Mouse (Mus musculus): ENCODE results near the gene Glp1r. TPM values are rescaled to one million over a fixed set of nuclear protein-coding genes. Genes with fewer than 3 reads are reported as not detected.

The Glp1r gene
- 0.97 and 1.2 TPM in 2 replicates for polyA plus RNA-seq (2012; rRNA removed)

DNA sequence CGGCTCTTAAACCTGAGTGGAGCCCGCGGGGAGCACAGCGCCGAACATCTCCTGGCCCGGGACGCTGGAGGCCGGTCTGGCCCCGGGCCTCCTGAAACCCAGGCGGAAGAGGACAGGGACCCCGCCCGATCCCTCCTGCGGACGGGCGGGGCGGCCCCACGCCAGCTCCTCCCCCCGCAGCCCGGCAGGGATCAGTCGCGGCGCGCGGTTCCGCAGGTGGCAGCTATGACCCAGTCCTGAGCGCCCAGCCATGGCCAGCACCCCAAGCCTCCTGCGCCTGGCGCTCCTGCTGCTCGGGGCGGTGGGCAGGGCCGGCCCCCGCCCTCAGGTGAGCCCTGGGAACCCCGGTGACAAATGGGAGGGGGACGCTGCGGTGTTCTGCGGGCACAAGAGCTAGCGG is at the start of gene Glp1r:
Gene Glp1r, plus strand, starts transcription at position 191 of the 400 bp plus-strand sequence.
- H3K27me3 ChIP-seq (ENCODE audit: control insufficient read depth, insufficient read depth, low read length): peaks cover 6% of the 10 kb centered on the region; the same call in 1 of the 2 replicates
- no peak within 1 kb of the TSS for H3K27ac ChIP-seq (ENCODE audit: insufficient read depth, low read length)
- TF ChIP-seq CTCF (IDR thresholded peaks at IDR 0.05; ENCODE audit: borderline replicate concordance, insufficient read depth, low read depth, low read length): no peak
- TF ChIP-seq POLR2A (IDR thresholded peaks at IDR 0.05; ENCODE audit: borderline replicate concordance, insufficient read depth, low read length): no peak
- 2% methylated on average over 37 of the region's 37 CpGs for WGBS
- DNase-seq: no peak
- no peak within 1 kb of the TSS for H3K4me3 ChIP-seq (replicated peaks; ENCODE audit: insufficient read depth, low read depth, low read length)
- peaks cover 4% of the 10 kb centered on the region; the same call in 1 of the 2 replicates for H3K4me1 ChIP-seq (ENCODE audit: control insufficient read depth, insufficient read depth, low read length)

DNA sequence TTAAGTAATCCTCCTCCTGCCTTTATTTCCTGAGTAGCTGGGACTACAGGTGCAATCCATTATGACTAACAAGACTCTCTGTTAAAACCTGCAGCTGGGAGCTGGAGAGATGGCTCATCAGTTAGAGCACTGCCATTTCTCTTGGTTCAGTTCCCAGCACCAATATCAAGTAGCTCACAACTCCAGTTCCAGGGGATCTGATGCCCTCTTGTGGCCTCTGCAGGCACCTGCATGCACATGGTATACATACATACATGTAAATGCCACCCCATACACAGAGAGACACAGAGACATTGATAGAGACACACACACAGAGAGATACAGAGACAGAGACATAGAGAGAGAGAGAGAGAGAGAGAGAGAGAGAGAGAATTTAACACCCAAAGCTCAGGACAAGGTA is 49.3 kb upstream of the Glp1r start:
- H3K4me1 ChIP-seq (ENCODE audit: control insufficient read depth, insufficient read depth, low read length): no peaks in the 10 kb centered on the region; the same call in 1 of the 2 replicates
- TF ChIP-seq POLR2A (IDR thresholded peaks at IDR 0.05; ENCODE audit: borderline replicate concordance, insufficient read depth, low read length) (no peak), CTCF (IDR thresholded peaks at IDR 0.05; ENCODE audit: borderline replicate concordance, insufficient read depth, low read depth, low read length) (no peak)
- no peak overlapping the region for H3K27ac ChIP-seq (ENCODE audit: insufficient read depth, low read length)
- H3K4me3 ChIP-seq (replicated peaks; ENCODE audit: insufficient read depth, low read depth, low read length): no peak overlapping the region
- DNase-seq: no peak
- H3K27me3 ChIP-seq (ENCODE audit: control insufficient read depth, insufficient read depth, low read length): no peaks in the 10 kb centered on the region

DNA sequence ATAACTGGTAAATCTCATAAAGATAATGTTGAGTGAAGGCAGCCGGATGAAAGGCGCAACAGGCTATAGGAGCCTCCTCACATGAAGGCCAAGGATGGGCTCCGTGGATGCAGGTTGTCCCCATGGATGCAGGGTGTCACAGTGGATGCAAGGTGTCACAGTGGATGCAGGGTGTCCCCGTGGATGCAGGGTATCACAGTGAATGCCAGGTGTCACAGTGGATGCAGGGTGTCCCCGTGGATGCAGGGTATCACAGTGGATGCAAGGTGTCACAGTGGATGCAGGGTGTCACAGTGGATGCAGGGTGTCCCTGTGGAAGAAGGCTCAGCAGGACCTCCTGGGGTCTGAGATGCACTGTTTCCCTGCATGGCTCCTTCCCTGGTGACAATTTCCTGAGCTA is 44.3 kb upstream of the Glp1r start:
- no peak for DNase-seq
- no peaks in the 10 kb centered on the region for H3K27me3 ChIP-seq (ENCODE audit: control insufficient read depth, insufficient read depth, low read length)
- WGBS: 85% methylated on average over 5 of the region's 5 CpGs
- H3K4me3 ChIP-seq (replicated peaks; ENCODE audit: insufficient read depth, low read depth, low read length): no peak overlapping the region
- H3K4me1 ChIP-seq (ENCODE audit: control insufficient read depth, insufficient read depth, low read length): no peaks in the 10 kb centered on the region; the same call in 1 of the 2 replicates
- no peak overlapping the region for H3K27ac ChIP-seq (ENCODE audit: insufficient read depth, low read length)
- TF ChIP-seq CTCF (IDR thresholded peaks at IDR 0.05; ENCODE audit: borderline replicate concordance, insufficient read depth, low read depth, low read length) (no peak), POLR2A (IDR thresholded peaks at IDR 0.05; ENCODE audit: borderline replicate concordance, insufficient read depth, low read length) (no peak)

GRCm38 (mm10) chr17:30858586-30859259 is 42.9 kb upstream of the Glp1r start:
- WGBS: 58% methylated on average over 11 of the region's 11 CpGs
- DNase-seq: no peak
- Histone ChIP-seq H3K27ac (ENCODE audit: insufficient read depth, low read length) (no peak overlapping the region), H3K27me3 (ENCODE audit: control insufficient read depth, insufficient read depth, low read length) (no peaks in the 10 kb centered on the region), H3K4me1 (ENCODE audit: control insufficient read depth, insufficient read depth, low read length) (no peaks in the 10 kb centered on the region), H3K4me3 (replicated peaks; ENCODE audit: insufficient read depth, low read depth, low read length) (no peak overlapping the region)
- TF ChIP-seq CTCF (IDR thresholded peaks at IDR 0.05; ENCODE audit: borderline replicate concordance, insufficient read depth, low read depth, low read length): no peak
- TF ChIP-seq POLR2A (IDR thresholded peaks at IDR 0.05; ENCODE audit: borderline replicate concordance, insufficient read depth, low read length): no peak

DNA sequence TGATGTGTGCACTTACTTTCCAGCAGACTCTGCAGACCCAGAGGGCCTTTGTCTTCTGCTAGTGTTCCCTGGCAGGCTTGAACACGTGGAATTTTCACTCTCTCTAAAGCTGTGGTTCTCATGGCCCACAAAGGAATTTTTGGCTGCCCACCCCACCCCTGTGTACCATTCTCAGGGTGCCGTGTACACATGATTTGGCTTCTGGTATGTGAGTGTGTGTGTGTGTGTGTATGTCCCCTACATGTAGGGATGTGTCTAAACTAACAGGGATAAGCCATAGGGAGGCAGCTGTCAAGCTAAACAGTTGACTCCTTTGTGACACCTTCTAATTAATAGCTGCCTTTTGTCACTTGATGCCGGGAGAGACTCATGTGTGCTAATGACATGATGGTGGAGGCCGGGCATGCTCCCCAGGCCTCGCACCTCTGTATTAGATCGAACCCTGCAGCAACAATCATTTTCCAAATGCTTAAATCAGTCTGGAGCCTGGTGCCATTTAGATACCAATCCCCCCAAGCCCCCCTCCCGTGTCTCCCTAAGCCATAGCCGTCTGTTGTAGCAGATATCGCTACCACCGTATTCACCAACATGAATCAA is 41.5 kb upstream of the Glp1r start:
- no peak for TF ChIP-seq CTCF (IDR thresholded peaks at IDR 0.05; ENCODE audit: borderline replicate concordance, insufficient read depth, low read depth, low read length)
- TF ChIP-seq POLR2A (IDR thresholded peaks at IDR 0.05; ENCODE audit: borderline replicate concordance, insufficient read depth, low read length): no peak
- H3K27me3 ChIP-seq (ENCODE audit: control insufficient read depth, insufficient read depth, low read length): no peaks in the 10 kb centered on the region
- H3K4me3 ChIP-seq (replicated peaks; ENCODE audit: insufficient read depth, low read depth, low read length): no peak overlapping the region
- WGBS: 51% methylated on average over 10 of the region's 10 CpGs
- H3K4me1 ChIP-seq (ENCODE audit: control insufficient read depth, insufficient read depth, low read length): no peaks in the 10 kb centered on the region
- DNase-seq: no peak
- no peak overlapping the region for H3K27ac ChIP-seq (ENCODE audit: insufficient read depth, low read length)

DNA sequence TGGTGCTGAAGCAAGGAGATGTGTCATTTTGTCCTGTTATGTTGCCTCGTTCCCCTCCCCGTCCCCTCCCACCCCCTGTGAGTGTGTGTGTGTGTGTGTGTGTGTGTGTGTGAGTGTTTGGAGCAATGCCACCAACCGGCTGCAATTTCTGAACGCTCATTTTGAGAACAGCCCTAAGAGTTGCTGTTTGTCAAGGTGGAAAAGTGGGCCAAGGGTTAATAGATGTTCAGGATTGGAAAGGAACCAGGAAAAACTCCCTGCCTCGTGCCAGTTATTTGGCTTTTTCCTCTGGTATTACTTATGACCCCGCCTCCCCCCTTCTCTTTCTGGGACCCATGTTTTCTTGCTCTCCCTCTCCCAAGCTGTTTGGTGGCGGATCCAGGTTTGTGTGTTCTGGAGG is 41.0 kb upstream of the Glp1r start:
- no peak overlapping the region for H3K4me3 ChIP-seq (replicated peaks; ENCODE audit: insufficient read depth, low read depth, low read length)
- H3K27me3 ChIP-seq (ENCODE audit: control insufficient read depth, insufficient read depth, low read length): no peaks in the 10 kb centered on the region
- no peak for DNase-seq
- WGBS: 40% methylated on average over 7 of the region's 7 CpGs
- no peak overlapping the region for H3K27ac ChIP-seq (ENCODE audit: insufficient read depth, low read length)
- no peak for TF ChIP-seq CTCF (IDR thresholded peaks at IDR 0.05; ENCODE audit: borderline replicate concordance, insufficient read depth, low read depth, low read length)
- TF ChIP-seq POLR2A (IDR thresholded peaks at IDR 0.05; ENCODE audit: borderline replicate concordance, insufficient read depth, low read length): no peak
- no peaks in the 10 kb centered on the region for H3K4me1 ChIP-seq (ENCODE audit: control insufficient read depth, insufficient read depth, low read length)

DNA sequence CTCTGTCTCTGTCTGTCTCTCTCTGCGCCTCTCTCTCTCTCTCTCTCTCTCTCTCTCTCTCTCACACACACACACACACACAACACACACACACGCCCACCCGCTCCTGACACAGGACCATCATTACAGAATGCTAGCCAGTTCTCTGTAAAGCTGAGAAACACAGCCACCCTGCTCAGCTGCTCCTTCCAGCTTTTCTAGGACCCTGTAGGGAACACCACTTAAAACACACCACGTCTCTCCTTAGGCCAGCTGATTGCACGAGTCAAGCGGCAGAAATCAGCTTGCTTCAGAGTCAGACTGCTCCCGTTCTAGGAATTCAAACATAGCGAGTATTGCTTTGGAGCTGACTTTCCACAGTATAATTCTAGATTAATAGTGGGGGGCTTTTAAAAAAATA is 35.3 kb upstream of the Glp1r start:
- Histone ChIP-seq H3K27me3 (ENCODE audit: control insufficient read depth, insufficient read depth, low read length) (no peaks in the 10 kb centered on the region), H3K4me1 (ENCODE audit: control insufficient read depth, insufficient read depth, low read length) (no peaks in the 10 kb centered on the region), H3K4me3 (replicated peaks; ENCODE audit: insufficient read depth, low read depth, low read length) (no peak overlapping the region), H3K27ac (ENCODE audit: insufficient read depth, low read length) (no peak overlapping the region)
- TF ChIP-seq CTCF (IDR thresholded peaks at IDR 0.05; ENCODE audit: borderline replicate concordance, insufficient read depth, low read depth, low read length) (no peak), POLR2A (IDR thresholded peaks at IDR 0.05; ENCODE audit: borderline replicate concordance, insufficient read depth, low read length) (no peak)
- DNase-seq: no peak
- 66% methylated on average over 8 of the region's 8 CpGs for WGBS

GRCm38 (mm10) chr17:30866966-30867365 is 34.7 kb upstream of the Glp1r start:
- Histone ChIP-seq H3K4me1 (ENCODE audit: control insufficient read depth, insufficient read depth, low read length) (no peaks in the 10 kb centered on the region), H3K27me3 (ENCODE audit: control insufficient read depth, insufficient read depth, low read length) (no peaks in the 10 kb centered on the region), H3K4me3 (replicated peaks; ENCODE audit: insufficient read depth, low read depth, low read length) (no peak overlapping the region), H3K27ac (ENCODE audit: insufficient read depth, low read length) (no peak overlapping the region)
- 9% methylated on average over 9 of the region's 9 CpGs for WGBS
- no peak for TF ChIP-seq POLR2A (IDR thresholded peaks at IDR 0.05; ENCODE audit: borderline replicate concordance, insufficient read depth, low read length)
- TF ChIP-seq CTCF (IDR thresholded peaks at IDR 0.05; ENCODE audit: borderline replicate concordance, insufficient read depth, low read depth, low read length): no peak
- DNase-seq: peak; percentile 46 to 69

Measured in cerebellum, adult 2 months (tissue).